Mouse (Mus musculus): ENCODE data around the gene Fut8. TPM values are rescaled to one million over a fixed set of nuclear protein-coding genes. Genes with fewer than 3 reads are reported as not detected.

Fut8 gene
- polyA plus RNA-seq, 1 experiment from 2014 or later = 26.2 TPM

GRCm38 (mm10) chr12:77203136-77203535 lies 34.8 kb upstream of the Fut8 start:
- H3K36me3 ChIP-seq = no peaks in the 10 kb centered on the region
- WGBS = 89% methylated on average over 4 of the region's 4 CpGs
- H3K4me2 ChIP-seq = no peak overlapping the region
- no peak overlapping the region for H3K4me3 ChIP-seq (replicated peaks)
- no peaks in the 10 kb centered on the region for H3K27me3 ChIP-seq
- ATAC-seq (ENCODE audit: insufficient number of reproducible peaks, insufficient read depth, low FRiP score, low TSS enrichment, low read depth) = no peak
- H3K27ac ChIP-seq = no peak overlapping the region
- H3K9ac ChIP-seq (replicated peaks) = no peak overlapping the region
- no peaks in the 10 kb centered on the region for H3K9me3 ChIP-seq
- H3K4me1 ChIP-seq (replicated peaks) = no peaks in the 10 kb centered on the region

- no peaks in the 10 kb centered on the region for H3K4me1 ChIP-seq (replicated peaks)
- H3K36me3 ChIP-seq = no peaks in the 10 kb centered on the region
- H3K4me3 ChIP-seq (replicated peaks) = no peak overlapping the region
- H3K4me2 ChIP-seq = no peak overlapping the region
- ATAC-seq (ENCODE audit: insufficient number of reproducible peaks, insufficient read depth, low FRiP score, low TSS enrichment, low read depth) = no peak
- no peaks in the 10 kb centered on the region for H3K27me3 ChIP-seq
- no peak overlapping the region for H3K9ac ChIP-seq (replicated peaks)
- 84% methylated on average over 5 of the region's 5 CpGs for WGBS
- no peaks in the 10 kb centered on the region for H3K9me3 ChIP-seq
- no peak overlapping the region for H3K27ac ChIP-seq
Observed at GRCm38 (mm10) chr12:77206852-77207251, 31.1 kb upstream of the Fut8 start.

- H3K9ac ChIP-seq (replicated peaks) = no peak overlapping the region
- H3K4me2 ChIP-seq = no peak overlapping the region
- 89% methylated on average over 2 of the region's 2 CpGs for WGBS
- H3K27ac ChIP-seq = no peak overlapping the region
- no peaks in the 10 kb centered on the region for H3K36me3 ChIP-seq
- no peak for ATAC-seq (ENCODE audit: insufficient number of reproducible peaks, insufficient read depth, low FRiP score, low TSS enrichment, low read depth)
- H3K27me3 ChIP-seq = no peaks in the 10 kb centered on the region
- H3K9me3 ChIP-seq = no peaks in the 10 kb centered on the region
- H3K4me1 ChIP-seq (replicated peaks) = no peaks in the 10 kb centered on the region
- H3K4me3 ChIP-seq (replicated peaks) = no peak overlapping the region
Observed at GRCm38 (mm10) chr12:77208056-77208455, 29.9 kb upstream of the Fut8 start.

GRCm38 (mm10) chr12:77208576-77209180 lies 29.2 kb upstream of the Fut8 start:
- H3K4me3 ChIP-seq (replicated peaks) = no peak overlapping the region

GRCm38 (mm10) chr12:77211695-77212208 lies 26.2 kb upstream of the Fut8 start:
- ATAC-seq (ENCODE audit: insufficient number of reproducible peaks, insufficient read depth, low FRiP score, low TSS enrichment, low read depth) = no peak
- no peaks in the 10 kb centered on the region for H3K27me3 ChIP-seq
- no peaks in the 10 kb centered on the region for H3K9me3 ChIP-seq
- H3K4me3 ChIP-seq (replicated peaks) = no peak overlapping the region
- no peaks in the 10 kb centered on the region for H3K4me1 ChIP-seq (replicated peaks)
- no peak overlapping the region for H3K4me2 ChIP-seq
- H3K36me3 ChIP-seq = no peaks in the 10 kb centered on the region
- WGBS = 86% methylated on average over 7 of the region's 7 CpGs
- no peak overlapping the region for H3K27ac ChIP-seq
- H3K9ac ChIP-seq (replicated peaks) = no peak overlapping the region

More at GRCm38 (mm10) chr12:77208576-77209180, 29.2 kb upstream of the Fut8 start:
- H3K4me2 ChIP-seq = no peak overlapping the region
- H3K9ac ChIP-seq (replicated peaks) = no peak overlapping the region
- no peak overlapping the region for H3K27ac ChIP-seq
- no peak for ATAC-seq (ENCODE audit: insufficient number of reproducible peaks, insufficient read depth, low FRiP score, low TSS enrichment, low read depth)
- H3K9me3 ChIP-seq = no peaks in the 10 kb centered on the region
- H3K4me1 ChIP-seq (replicated peaks) = no peaks in the 10 kb centered on the region
- 76% methylated on average over 5 of the region's 5 CpGs for WGBS
- no peaks in the 10 kb centered on the region for H3K27me3 ChIP-seq
- H3K36me3 ChIP-seq = no peaks in the 10 kb centered on the region

GRCm38 (mm10) chr12:77213896-77214564 lies 23.9 kb upstream of the Fut8 start:
- Histone ChIP-seq H3K27ac (no peak overlapping the region), H3K4me1 (replicated peaks) (peaks cover 5% of the 10 kb centered on the region; the same call in 1 of the 2 replicates), H3K9ac (replicated peaks) (no peak overlapping the region), H3K36me3 (no peaks in the 10 kb centered on the region), H3K4me2 (no peak overlapping the region), H3K9me3 (no peaks in the 10 kb centered on the region), H3K4me3 (replicated peaks) (no peak overlapping the region), H3K27me3 (no peaks in the 10 kb centered on the region)
- ATAC-seq (ENCODE audit: insufficient number of reproducible peaks, insufficient read depth, low FRiP score, low TSS enrichment, low read depth) = no peak
- WGBS = 76% methylated on average over 6 of the region's 6 CpGs

- WGBS = 88% methylated on average over 3 of the region's 3 CpGs
- no peak overlapping the region for H3K4me2 ChIP-seq
- H3K9me3 ChIP-seq = no peaks in the 10 kb centered on the region
- H3K27ac ChIP-seq = no peak overlapping the region
- no peaks in the 10 kb centered on the region for H3K36me3 ChIP-seq
- ATAC-seq (ENCODE audit: insufficient number of reproducible peaks, insufficient read depth, low FRiP score, low TSS enrichment, low read depth) = no peak
- H3K4me1 ChIP-seq (replicated peaks) = peaks cover 6% of the 10 kb centered on the region; the same call in 1 of the 2 replicates
- H3K27me3 ChIP-seq = no peaks in the 10 kb centered on the region
- no peak overlapping the region for H3K9ac ChIP-seq (replicated peaks)
- H3K4me3 ChIP-seq (replicated peaks) = no peak overlapping the region
Observed at GRCm38 (mm10) chr12:77214565-77214909, 23.4 kb upstream of the Fut8 start.

- Histone ChIP-seq H3K27me3 (no peaks in the 10 kb centered on the region), H3K4me2 (no peak overlapping the region), H3K36me3 (no peaks in the 10 kb centered on the region), H3K4me3 (replicated peaks) (no peak overlapping the region), H3K4me1 (replicated peaks) (peaks cover 6% of the 10 kb centered on the region; the same call in 1 of the 2 replicates), H3K27ac (no peak overlapping the region), H3K9ac (replicated peaks) (no peak overlapping the region), H3K9me3 (no peaks in the 10 kb centered on the region)
- ATAC-seq (ENCODE audit: insufficient number of reproducible peaks, insufficient read depth, low FRiP score, low TSS enrichment, low read depth) = no peak
- WGBS = 77% methylated on average over 11 of the region's 11 CpGs
Observed at GRCm38 (mm10) chr12:77216511-77217192, 21.3 kb upstream of the Fut8 start.

- Histone ChIP-seq H3K9me3 (no peaks in the 10 kb centered on the region), H3K27ac (no peak overlapping the region), H3K9ac (replicated peaks) (no peak overlapping the region), H3K36me3 (no peaks in the 10 kb centered on the region), H3K27me3 (no peaks in the 10 kb centered on the region), H3K4me3 (replicated peaks) (no peak overlapping the region), H3K4me1 (replicated peaks) (peaks cover 6% of the 10 kb centered on the region; the same call in 1 of the 2 replicates), H3K4me2 (no peak overlapping the region)
- 76% methylated on average over 5 of the region's 5 CpGs for WGBS
- no peak for ATAC-seq (ENCODE audit: insufficient number of reproducible peaks, insufficient read depth, low FRiP score, low TSS enrichment, low read depth)
Observed at GRCm38 (mm10) chr12:77220616-77221015, 17.3 kb upstream of the Fut8 start.

- Histone ChIP-seq H3K9me3 (no peaks in the 10 kb centered on the region), H3K27me3 (no peaks in the 10 kb centered on the region), H3K4me2 (no peak overlapping the region), H3K9ac (replicated peaks) (no peak overlapping the region), H3K4me3 (replicated peaks) (no peak overlapping the region), H3K4me1 (replicated peaks) (peaks cover 6% of the 10 kb centered on the region; the same call in 1 of the 2 replicates), H3K36me3 (no peaks in the 10 kb centered on the region), H3K27ac (no peak overlapping the region)
- ATAC-seq (ENCODE audit: insufficient number of reproducible peaks, insufficient read depth, low FRiP score, low TSS enrichment, low read depth) = no peak
- 83% methylated on average over 6 of the region's 6 CpGs for WGBS
Observed at GRCm38 (mm10) chr12:77222272-77222874, 15.6 kb upstream of the Fut8 start.

GRCm38 (mm10) chr12:77223595-77223994 lies 14.3 kb upstream of the Fut8 start:
- H3K9ac ChIP-seq (replicated peaks) = no peak overlapping the region
- no peak for ATAC-seq (ENCODE audit: insufficient number of reproducible peaks, insufficient read depth, low FRiP score, low TSS enrichment, low read depth)
- no peaks in the 10 kb centered on the region for H3K9me3 ChIP-seq
- peaks cover 5% of the 10 kb centered on the region; the same call in 1 of the 2 replicates for H3K4me1 ChIP-seq (replicated peaks)
- H3K27ac ChIP-seq = no peak overlapping the region
- no peak overlapping the region for H3K4me2 ChIP-seq
- H3K27me3 ChIP-seq = no peaks in the 10 kb centered on the region
- 84% methylated on average over 3 of the region's 3 CpGs for WGBS
- H3K4me3 ChIP-seq (replicated peaks) = no peak overlapping the region
- H3K36me3 ChIP-seq = no peaks in the 10 kb centered on the region
